Mouse (Mus musculus): Measurements from ENCODE around the gene Gtsf2.

- no peak for TF ChIP-seq CTCF (IDR thresholded peaks at IDR 0.05; ENCODE audit: extremely low read depth, insufficient read depth, insufficient read length, insufficient replicate concordance)
- no peak for TF ChIP-seq POLR2A (IDR thresholded peaks at IDR 0.05; ENCODE audit: low read depth, low read length)
Measured at GRCm38 (mm10) chr15:103485106-103485505, 36.8 kb upstream of the Gtsf2 start.
